Mouse (Mus musculus): Measurements from ENCODE around the gene Dgkz. TPM values are rescaled to one million over a fixed set of nuclear protein-coding genes. Genes with fewer than 3 reads are reported as not detected.

The Dgkz gene
- polyA plus RNA-seq, 1 experiment from 2014 or later: 55.9 TPM

DNA sequence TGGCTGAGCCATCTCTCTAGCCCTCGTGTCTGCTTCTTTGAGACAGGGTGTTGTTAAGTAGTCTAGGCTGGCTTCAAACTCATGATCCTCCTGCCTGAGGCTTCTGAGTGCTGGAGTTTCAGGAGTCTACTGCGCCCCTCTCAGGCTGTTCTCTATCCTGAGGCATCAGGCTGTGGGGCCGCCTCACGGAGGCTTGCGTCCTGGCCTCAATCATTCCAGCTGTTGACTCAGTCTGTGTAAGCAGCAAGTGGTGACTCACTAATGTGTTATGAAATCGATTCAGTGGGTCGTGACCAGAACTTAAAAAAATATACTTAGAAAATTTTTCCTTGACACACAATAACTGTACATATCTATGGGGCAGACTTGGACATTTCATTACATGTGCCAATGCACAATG lies 29.0 kb upstream of the Dgkz start:
- Histone ChIP-seq H3K4me1 (replicated peaks; ENCODE audit: control insufficient read depth, insufficient read depth, low read length) (peaks cover 25% of the 10 kb centered on the region), H3K27ac (ENCODE audit: low read length) (no peak overlapping the region), H3K4me3 (ENCODE audit: low read length) (no peak overlapping the region), H3K9me3 (ENCODE audit: control insufficient read depth, low read length) (no peaks in the 10 kb centered on the region), H3K9ac (ENCODE audit: low read length) (0 out of 2 replicates have a peak overlapping the region, but pooled peaks have one; percentile 7), H3K4me2 (ENCODE audit: low read depth, low read length) (no peak overlapping the region), H3K36me3 (ENCODE audit: control insufficient read depth, insufficient read depth, low read length) (peaks cover 2% of the 10 kb centered on the region; the same call in 1 of the 2 replicates), H3K27me3 (ENCODE audit: control insufficient read depth, insufficient read depth, low read depth, low read length) (no peaks in the 10 kb centered on the region)
- WGBS: 39% methylated on average over 7 of the region's 7 CpGs
- ATAC-seq (ENCODE audit: low read depth): no peak

DNA sequence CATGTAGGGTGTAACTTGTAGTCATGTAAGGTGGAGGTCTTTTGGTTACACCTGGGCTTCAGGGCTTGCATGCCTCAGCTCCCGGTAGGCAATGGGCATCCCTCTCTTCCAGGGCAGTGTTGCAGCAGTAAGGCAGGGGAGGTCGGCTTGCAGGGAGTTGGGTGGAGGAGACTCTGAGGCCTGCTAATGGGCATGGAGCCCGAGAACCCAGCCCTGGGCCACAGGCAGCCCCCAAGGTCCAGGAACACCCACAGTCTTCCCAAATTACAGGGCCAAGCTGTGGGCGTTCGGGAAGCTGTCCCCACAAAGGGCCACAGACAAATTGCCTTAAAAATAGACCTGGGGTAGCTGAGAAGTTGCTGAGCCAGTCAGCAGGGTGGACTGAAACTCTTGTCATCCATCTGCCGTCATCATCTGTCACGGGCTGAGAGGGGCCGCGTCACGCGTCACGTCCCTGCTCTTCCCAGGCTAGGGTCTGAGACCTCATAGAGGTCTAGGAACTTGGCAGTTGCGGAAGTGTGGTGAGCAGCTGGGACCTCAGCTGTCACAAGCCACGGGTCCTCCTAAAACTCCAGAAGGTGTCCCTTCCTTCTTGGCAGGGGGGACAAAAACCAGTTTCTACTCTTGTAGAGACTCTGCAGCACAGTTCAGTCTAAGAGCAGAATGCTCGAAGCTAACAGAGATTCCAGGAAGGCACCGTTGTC lies 22.4 kb upstream of the Dgkz start:
- H3K27ac ChIP-seq (ENCODE audit: low read length): no peak overlapping the region
- no peak overlapping the region for H3K4me2 ChIP-seq (ENCODE audit: low read depth, low read length)
- no peak for ATAC-seq (ENCODE audit: low read depth)
- H3K4me3 ChIP-seq (ENCODE audit: low read length): no peak overlapping the region
- H3K4me1 ChIP-seq (replicated peaks; ENCODE audit: control insufficient read depth, insufficient read depth, low read length): no peaks in the 10 kb centered on the region
- WGBS: 69% methylated on average over 16 of the region's 16 CpGs
- H3K36me3 ChIP-seq (ENCODE audit: control insufficient read depth, insufficient read depth, low read length): peaks cover 2% of the 10 kb centered on the region; the same call in 1 of the 2 replicates
- no peaks in the 10 kb centered on the region for H3K9me3 ChIP-seq (ENCODE audit: control insufficient read depth, low read length)
- no peak overlapping the region for H3K9ac ChIP-seq (ENCODE audit: low read length)
- no peaks in the 10 kb centered on the region for H3K27me3 ChIP-seq (ENCODE audit: control insufficient read depth, insufficient read depth, low read depth, low read length)

- Histone ChIP-seq H3K4me3 (ENCODE audit: low read length) (no peak overlapping the region), H3K4me2 (ENCODE audit: low read depth, low read length) (no peak overlapping the region), H3K9me3 (ENCODE audit: control insufficient read depth, low read length) (no peaks in the 10 kb centered on the region), H3K27me3 (ENCODE audit: control insufficient read depth, insufficient read depth, low read depth, low read length) (no peaks in the 10 kb centered on the region), H3K9ac (ENCODE audit: low read length) (no peak overlapping the region), H3K4me1 (replicated peaks; ENCODE audit: control insufficient read depth, insufficient read depth, low read length) (no peaks in the 10 kb centered on the region), H3K27ac (ENCODE audit: low read length) (no peak overlapping the region), H3K36me3 (ENCODE audit: control insufficient read depth, insufficient read depth, low read length) (peaks cover 2% of the 10 kb centered on the region; the same call in 1 of the 2 replicates)
- peak; percentile 27; the same call in 1 of the 2 replicates for ATAC-seq (ENCODE audit: low read depth)
- WGBS: 57% methylated on average over 5 of the region's 5 CpGs
Measured at GRCm38 (mm10) chr2:91996006-91996405, 20.3 kb upstream of the Dgkz start.

- no peak overlapping the region for H3K9ac ChIP-seq (ENCODE audit: low read length)
- WGBS: 82% methylated on average over 3 of the region's 3 CpGs
- H3K27me3 ChIP-seq (ENCODE audit: control insufficient read depth, insufficient read depth, low read depth, low read length): no peaks in the 10 kb centered on the region
- no peak overlapping the region for H3K27ac ChIP-seq (ENCODE audit: low read length)
- H3K36me3 ChIP-seq (ENCODE audit: control insufficient read depth, insufficient read depth, low read length): peaks cover 11% of the 10 kb centered on the region
- H3K4me3 ChIP-seq (ENCODE audit: low read length): no peak overlapping the region
- no peak overlapping the region for H3K4me2 ChIP-seq (ENCODE audit: low read depth, low read length)
- no peaks in the 10 kb centered on the region; the same call in 1 of the 2 replicates for H3K9me3 ChIP-seq (ENCODE audit: control insufficient read depth, low read length)
- no peak for ATAC-seq (ENCODE audit: low read depth)
- H3K4me1 ChIP-seq (replicated peaks; ENCODE audit: control insufficient read depth, insufficient read depth, low read length): no peaks in the 10 kb centered on the region
Measured at GRCm38 (mm10) chr2:91993409-91993808, 17.7 kb upstream of the Dgkz start.

DNA sequence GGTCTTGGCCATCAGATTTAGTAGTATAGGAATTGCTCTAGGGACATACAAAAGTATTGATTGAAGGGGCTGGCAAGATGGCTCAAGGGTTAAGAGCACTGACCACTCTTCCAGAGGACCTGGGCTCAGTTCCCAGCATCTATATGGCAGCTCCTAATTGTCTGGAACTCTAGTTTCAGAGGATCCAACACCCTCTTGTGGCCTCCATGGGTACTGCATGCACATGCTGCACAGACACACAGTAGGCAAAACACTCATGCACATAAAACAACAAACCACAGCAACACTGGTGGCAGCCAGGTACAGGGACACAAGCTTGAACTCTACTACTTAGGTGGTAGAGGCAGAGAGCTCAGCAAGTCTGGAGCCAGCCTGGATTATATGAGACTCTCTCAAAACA lies 14.1 kb upstream of the Dgkz start:
- Histone ChIP-seq H3K9me3 (ENCODE audit: control insufficient read depth, low read length) (no peaks in the 10 kb centered on the region; the same call in 1 of the 2 replicates), H3K27ac (ENCODE audit: low read length) (no peak overlapping the region), H3K4me3 (ENCODE audit: low read length) (no peak overlapping the region), H3K4me1 (replicated peaks; ENCODE audit: control insufficient read depth, insufficient read depth, low read length) (peaks cover 5% of the 10 kb centered on the region), H3K36me3 (ENCODE audit: control insufficient read depth, insufficient read depth, low read length) (peaks cover 15% of the 10 kb centered on the region), H3K4me2 (ENCODE audit: low read depth, low read length) (no peak overlapping the region), H3K27me3 (ENCODE audit: control insufficient read depth, insufficient read depth, low read depth, low read length) (no peaks in the 10 kb centered on the region), H3K9ac (ENCODE audit: low read length) (no peak overlapping the region)
- ATAC-seq (ENCODE audit: low read depth): no peak

- WGBS: 4% methylated on average over 3 of the region's 3 CpGs
- Histone ChIP-seq H3K27ac (ENCODE audit: low read length) (no peak overlapping the region), H3K36me3 (ENCODE audit: control insufficient read depth, insufficient read depth, low read length) (peaks cover 15% of the 10 kb centered on the region)
Measured at GRCm38 (mm10) chr2:91987542-91987941, 11.9 kb upstream of the Dgkz start.

GRCm38 (mm10) chr2:91986071-91986470 lies 10.4 kb upstream of the Dgkz start:
- Histone ChIP-seq H3K4me3 (ENCODE audit: low read length) (no peak overlapping the region), H3K9me3 (ENCODE audit: control insufficient read depth, low read length) (no peaks in the 10 kb centered on the region; the same call in 1 of the 2 replicates), H3K9ac (ENCODE audit: low read length) (no peak overlapping the region), H3K27ac (ENCODE audit: low read length) (no peak overlapping the region), H3K4me2 (ENCODE audit: low read depth, low read length) (no peak overlapping the region), H3K4me1 (replicated peaks; ENCODE audit: control insufficient read depth, insufficient read depth, low read length) (peaks cover 13% of the 10 kb centered on the region), H3K36me3 (ENCODE audit: control insufficient read depth, insufficient read depth, low read length) (peaks cover 15% of the 10 kb centered on the region), H3K27me3 (ENCODE audit: control insufficient read depth, insufficient read depth, low read depth, low read length) (no peaks in the 10 kb centered on the region)
- WGBS: 17% methylated on average over 5 of the region's 5 CpGs
- no peak for ATAC-seq (ENCODE audit: low read depth)

More at GRCm38 (mm10) chr2:91987542-91987941, 11.9 kb upstream of the Dgkz start:
- H3K9me3 ChIP-seq (ENCODE audit: control insufficient read depth, low read length): no peaks in the 10 kb centered on the region; the same call in 1 of the 2 replicates
- no peak overlapping the region for H3K4me2 ChIP-seq (ENCODE audit: low read depth, low read length)
- H3K9ac ChIP-seq (ENCODE audit: low read length): no peak overlapping the region
- no peaks in the 10 kb centered on the region for H3K27me3 ChIP-seq (ENCODE audit: control insufficient read depth, insufficient read depth, low read depth, low read length)
- H3K4me1 ChIP-seq (replicated peaks; ENCODE audit: control insufficient read depth, insufficient read depth, low read length): peaks cover 13% of the 10 kb centered on the region
- ATAC-seq (ENCODE audit: low read depth): peak; percentile 13; the same call in 1 of the 2 replicates
- H3K4me3 ChIP-seq (ENCODE audit: low read length): no peak overlapping the region

GRCm38 (mm10) chr2:91984906-91985525 lies 9.4 kb upstream of the Dgkz start:
- Histone ChIP-seq H3K27ac (ENCODE audit: low read length) (peak overlapping the region; percentile 69), H3K9me3 (ENCODE audit: control insufficient read depth, low read length) (no peaks in the 10 kb centered on the region; the same call in 1 of the 2 replicates), H3K9ac (ENCODE audit: low read length) (no peak overlapping the region), H3K4me3 (ENCODE audit: low read length) (no peak overlapping the region), H3K36me3 (ENCODE audit: control insufficient read depth, insufficient read depth, low read length) (peaks cover 11% of the 10 kb centered on the region), H3K27me3 (ENCODE audit: control insufficient read depth, insufficient read depth, low read depth, low read length) (no peaks in the 10 kb centered on the region), H3K4me2 (ENCODE audit: low read depth, low read length) (peak overlapping the region; percentile 35), H3K4me1 (replicated peaks; ENCODE audit: control insufficient read depth, insufficient read depth, low read length) (peaks cover 16% of the 10 kb centered on the region)
- ATAC-seq (ENCODE audit: low read depth): no peak
- 36% methylated on average over 9 of the region's 9 CpGs for WGBS

DNA sequence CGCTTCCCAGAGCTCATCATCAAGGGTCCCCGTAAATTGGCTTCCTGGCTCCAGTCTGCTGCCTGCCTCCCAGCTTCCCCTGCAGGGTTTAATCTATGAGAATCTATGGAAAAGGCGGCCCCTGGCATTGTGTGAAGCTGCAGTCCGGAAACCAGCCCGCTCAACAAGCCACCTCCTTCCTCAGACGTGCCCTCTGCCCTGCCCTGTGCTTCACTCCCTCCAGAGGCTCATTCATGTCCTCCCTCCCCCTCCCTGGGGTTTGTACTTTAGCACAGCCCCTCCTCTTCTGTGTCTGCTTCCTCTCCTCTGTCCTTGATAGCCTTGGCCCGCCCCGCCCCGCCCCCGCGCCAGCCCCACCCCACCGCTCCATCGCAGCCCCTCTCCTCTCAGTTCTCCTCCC lies 8.8 kb upstream of the Dgkz start:
- peak; percentile 90 for ATAC-seq (ENCODE audit: low read depth)
- H3K36me3 ChIP-seq (ENCODE audit: control insufficient read depth, insufficient read depth, low read length): peaks cover 6% of the 10 kb centered on the region
- H3K27me3 ChIP-seq (ENCODE audit: control insufficient read depth, insufficient read depth, low read depth, low read length): no peaks in the 10 kb centered on the region
- 0 out of 2 replicates have a peak overlapping the region, but pooled peaks have one; percentile 1 for H3K4me3 ChIP-seq (ENCODE audit: low read length)
- H3K9ac ChIP-seq (ENCODE audit: low read length): peak overlapping the region; percentile 40
- H3K27ac ChIP-seq (ENCODE audit: low read length): peak overlapping the region; percentile 69
- H3K4me2 ChIP-seq (ENCODE audit: low read depth, low read length): peak overlapping the region; percentile 35
- H3K4me1 ChIP-seq (replicated peaks; ENCODE audit: control insufficient read depth, insufficient read depth, low read length): peaks cover 16% of the 10 kb centered on the region
- H3K9me3 ChIP-seq (ENCODE audit: control insufficient read depth, low read length): no peaks in the 10 kb centered on the region
- WGBS: 5% methylated on average over 10 of the region's 13 CpGs
